Comparison of ENCODE assay signal across 20 mouse cellular contexts in the genomic region with DNA sequence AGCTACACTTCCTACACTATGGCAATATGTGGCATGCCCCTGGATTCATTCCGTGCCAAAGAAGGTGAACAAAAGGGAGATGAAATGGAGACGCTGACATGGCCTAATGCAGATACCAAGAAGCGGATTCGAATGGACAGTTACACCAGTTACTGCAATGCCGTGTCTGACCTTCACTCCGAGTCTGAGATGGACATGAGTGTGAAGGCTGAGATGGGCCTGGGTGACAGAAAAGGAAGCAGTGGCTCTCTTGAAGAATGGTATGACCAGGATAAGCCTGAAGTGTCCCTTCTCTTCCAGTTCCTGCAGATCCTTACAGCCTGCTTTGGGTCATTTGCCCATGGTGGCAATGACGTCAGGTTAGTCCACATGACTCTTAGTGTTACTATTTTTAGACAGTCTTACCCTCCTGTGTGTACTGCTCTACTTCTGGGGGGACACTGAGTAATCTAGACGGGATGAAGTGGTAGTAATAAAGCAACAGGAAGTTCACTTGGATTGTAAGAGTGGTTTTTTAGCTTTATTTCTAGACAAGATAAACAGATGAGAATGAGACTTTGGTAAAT. TPM values are rescaled to one million over a fixed set of nuclear protein-coding genes. Genes with fewer than 3 reads are reported as not detected.
DNase-seq lines count a peak whose midpoint lies in the region; ATAC-seq lines count a peak whose summit lies in the region.
"Had no signal": no experiment of that assay in that cellular context is flagged by ENCODE, and none has a peak within 500 bp of the region (broad histone marks: within the 10 kb centered on the region; RNA-seq: fewer than 3 reads in every experiment).

No protein-coding gene starts in this region.

- DNase-seq in heart, adult 18-20 months, result peak; percentile 27 to 39
- no peak for DNase-seq in heart, adult 9 months (ENCODE audit: low spot score in 2 of 2)
- no peak for DNase-seq in embryo, embryonic 10 days (ENCODE audit: low spot score)
- no peak for DNase-seq in hindbrain, embryonic 10.5 days (ENCODE audit: low spot score)
- DNase-seq: adrenal gland, postnatal 25 days; B cell, adult 2 months; cerebellum, adult 8-10 months; gastrocnemius, postnatal 10 days; kidney, postnatal 4 days; right cerebral cortex, adult 18-20 months had no signal

- no peak for ATAC-seq in megakaryocyte, adult 5-6 weeks (ENCODE audit: poor library complexity, severe bottlenecking)
- 0 out of 2 replicates have a peak, but pooled peaks have one; percentile 56 for ATAC-seq in heart, embryonic 16.5 days (replicated peaks; ENCODE audit: extremely low read depth, insufficient read depth, low FRiP score)
- ATAC-seq: activated CD4-positive, CD25-positive, alpha-beta regulatory T cell, adult 4 months; Patski had no signal

- no peak overlapping the region for H3K9ac ChIP-seq in heart, embryonic 16.5 days (ENCODE audit: low read length)
- H3K9ac ChIP-seq: embryonic facial prominence, embryonic 13.5 days; hindbrain, embryonic 12.5 days; limb, embryonic 15.5 days; stomach, embryonic 15.5 days had no signal

- peaks cover 100% of the 10 kb centered on the region for H3K36me3 ChIP-seq in megakaryocyte, embryonic 14.5 days (replicated peaks; ENCODE audit: low read length)
- H3K36me3 ChIP-seq in heart, embryonic 16.5 days (ENCODE audit: control insufficient read depth, insufficient read depth), result peaks cover 62% of the 10 kb centered on the region
- peaks cover 98% of the 10 kb centered on the region for H3K36me3 ChIP-seq in hindbrain, embryonic 10.5 days

- H3K27ac ChIP-seq in heart, embryonic 16.5 days (ENCODE audit: low read length), result peak overlapping the region; percentile 32; the same call in 1 of the 2 replicates
- no peak overlapping the region for H3K27ac ChIP-seq in hindbrain, embryonic 10.5 days
- H3K27ac ChIP-seq: embryonic facial prominence, embryonic 13.5 days; forebrain, embryonic 10.5 days; hindbrain, embryonic 12.5 days; limb, embryonic 15.5 days; stomach, embryonic 15.5 days had no signal

- no peaks in the 10 kb centered on the region for H3K9me3 ChIP-seq in megakaryocyte, embryonic 14.5 days
- no peaks in the 10 kb centered on the region for H3K9me3 ChIP-seq in heart, embryonic 16.5 days (replicated peaks; ENCODE audit: control insufficient read depth, low read length)
- no peaks in the 10 kb centered on the region for H3K9me3 ChIP-seq in hindbrain, embryonic 10.5 days
- H3K9me3 ChIP-seq: embryonic facial prominence, embryonic 13.5 days; forebrain, embryonic 10.5 days; hindbrain, embryonic 12.5 days; limb, embryonic 15.5 days; stomach, embryonic 15.5 days had no signal

- WGBS in heart, embryonic 16.5 days, result 56% methylated on average over 8 of the region's 8 CpGs
- 92% methylated on average over 8 of the region's 8 CpGs for WGBS in hindbrain, embryonic 10.5 days

- peak overlapping the region; percentile 57 for H3K4me3 ChIP-seq in megakaryocyte, embryonic 14.5 days (replicated peaks)
- no peak overlapping the region for H3K4me3 ChIP-seq in heart, embryonic 16.5 days (ENCODE audit: low read length)
- H3K4me3 ChIP-seq in hindbrain, embryonic 10.5 days, result no peak overlapping the region
- H3K4me3 ChIP-seq: embryonic facial prominence, embryonic 13.5 days; forebrain, embryonic 10.5 days; hindbrain, embryonic 12.5 days; limb, embryonic 15.5 days; stomach, embryonic 15.5 days had no signal

- no peaks in the 10 kb centered on the region for H3K27me3 ChIP-seq in megakaryocyte, embryonic 14.5 days (replicated peaks)
- H3K27me3 ChIP-seq in heart, embryonic 16.5 days (ENCODE audit: control insufficient read depth, insufficient read depth, low read length), result no peaks in the 10 kb centered on the region
- H3K27me3 ChIP-seq in hindbrain, embryonic 10.5 days (ENCODE audit: insufficient read depth, poor library complexity, severe bottlenecking), result no peaks in the 10 kb centered on the region
- H3K27me3 ChIP-seq: embryonic facial prominence, embryonic 13.5 days; hindbrain, embryonic 12.5 days; limb, embryonic 15.5 days; Patski; stomach, embryonic 15.5 days had no signal

- peaks cover 95% of the 10 kb centered on the region for H3K4me1 ChIP-seq in megakaryocyte, embryonic 14.5 days
- H3K4me1 ChIP-seq in heart, embryonic 16.5 days (ENCODE audit: control insufficient read depth, insufficient read depth, low read length), result peaks cover 22% of the 10 kb centered on the region
- no peaks in the 10 kb centered on the region for H3K4me1 ChIP-seq in hindbrain, embryonic 10.5 days (replicated peaks)
- H3K4me1 ChIP-seq: embryonic facial prominence, embryonic 13.5 days; forebrain, embryonic 10.5 days; hindbrain, embryonic 12.5 days; limb, embryonic 15.5 days; stomach, embryonic 15.5 days had no signal

- H3K4me2 ChIP-seq in heart, embryonic 16.5 days (ENCODE audit: low read depth, low read length), result no peak overlapping the region
- H3K4me2 ChIP-seq: embryonic facial prominence, embryonic 13.5 days; hindbrain, embryonic 12.5 days; limb, embryonic 15.5 days; stomach, embryonic 15.5 days had no signal

RNA-seq across cellular contexts. Expression of a gene that starts 9.7 kb away (rescaled TPM):
- total RNA-seq in heart, adult 18-20 months (2021), result 10 to 100 TPM; 12.4 to 13.9 TPM
- 16.4 and 76.5 TPM in 2 replicates for polyA plus RNA-seq in megakaryocyte, embryonic 14.5 days (2012; ENCODE audit: insufficient read depth, low replicate concordance)
- total RNA-seq in megakaryocyte, adult 5-6 weeks (2015), result 18.7 and 22.8 TPM in 2 replicates
- total RNA-seq in megakaryocyte, adult 5-6 weeks (2017), result 52.4 and 70.8 TPM in 2 replicates
- 20.5 and 21.1 TPM in 2 replicates for polyA plus RNA-seq in heart, embryonic 16.5 days (2015; fragmentation: Nextera tagmentation; extraction: Ambion mirVana)
- 37.8 and 46.9 TPM in 2 replicates for polyA plus RNA-seq in hindbrain, embryonic 10.5 days (2016; fragmentation: Nextera tagmentation; extraction: Ambion mirVana)

Comparison
In these comparisons a context has a peak if more than half of its experiments do, and no peak if none do; other contexts are left out.
1. DNase-seq: peak in heart, adult 18-20 months (2 of 2); none in heart, adult 9 months (0 of 2), embryo, embryonic 10 days (single experiment) and hindbrain, embryonic 10.5 days (single experiment).